Mouse (Mus musculus) gonadal fat pad, adult 2 months (tissue): ENCODE data around the gene Stx18. TPM values are rescaled to one million over a fixed set of nuclear protein-coding genes. Genes with fewer than 3 reads are reported as not detected.

Experiments used
- DNase-seq: peaks from one replicate; pipeline ENCODE4 v3.0.0-alpha.2; 2012; ENCODE audit warnings: low read depth
- polyA plus RNA-seq: library from polyadenylated mRNA; depleted of rRNA; stranded (reverse); fragments of >200 nt; gene quantifications from 2 replicates; pipeline ENCODE4 v1.2.3, GENCODE M21; 2012

Gene Stx18
- polyA plus RNA-seq, 1 experiment, result 25.0 TPM

DNA sequence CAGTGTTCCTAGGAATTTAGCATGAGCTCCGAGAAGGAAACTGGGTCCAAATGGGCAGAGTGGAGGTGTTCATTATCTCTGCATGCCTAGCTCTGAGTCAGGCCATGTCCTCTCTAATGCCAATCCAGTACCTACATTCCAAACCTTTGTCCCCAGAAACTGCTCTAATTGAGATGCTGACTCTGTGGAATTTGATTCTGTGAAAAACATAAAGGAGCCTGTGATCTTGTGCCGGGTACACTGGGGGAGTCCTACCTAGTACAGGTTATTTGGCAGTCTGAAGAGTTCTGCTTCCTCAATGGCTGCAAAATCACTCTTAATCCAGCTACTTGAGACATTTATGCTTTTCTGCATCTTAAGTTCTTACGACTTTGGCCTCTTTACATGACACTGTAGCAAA lies 40.0 kb downstream of the Stx18 start:
- DNase-seq, result no peak

DNA sequence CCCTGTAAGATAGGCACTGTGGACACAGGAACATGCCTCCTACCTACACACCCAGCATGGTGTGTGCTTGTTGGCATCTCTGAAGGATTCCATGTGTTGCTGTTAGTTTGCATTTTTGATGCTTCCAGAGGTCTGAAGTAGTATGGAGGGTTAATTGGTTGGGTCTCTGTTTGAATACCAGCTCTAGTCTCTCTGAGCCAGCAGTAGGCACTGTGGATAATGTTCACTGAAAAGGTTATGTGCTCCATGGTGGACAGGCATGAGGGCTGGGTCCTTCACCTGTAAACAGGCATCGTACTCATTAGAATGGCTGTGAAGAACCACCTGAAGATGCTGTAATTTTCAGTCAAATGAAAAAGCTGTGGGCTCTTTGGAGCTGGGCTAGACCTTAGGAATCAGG lies 41.9 kb downstream of the Stx18 start:
- DNase-seq, result no peak

DNA sequence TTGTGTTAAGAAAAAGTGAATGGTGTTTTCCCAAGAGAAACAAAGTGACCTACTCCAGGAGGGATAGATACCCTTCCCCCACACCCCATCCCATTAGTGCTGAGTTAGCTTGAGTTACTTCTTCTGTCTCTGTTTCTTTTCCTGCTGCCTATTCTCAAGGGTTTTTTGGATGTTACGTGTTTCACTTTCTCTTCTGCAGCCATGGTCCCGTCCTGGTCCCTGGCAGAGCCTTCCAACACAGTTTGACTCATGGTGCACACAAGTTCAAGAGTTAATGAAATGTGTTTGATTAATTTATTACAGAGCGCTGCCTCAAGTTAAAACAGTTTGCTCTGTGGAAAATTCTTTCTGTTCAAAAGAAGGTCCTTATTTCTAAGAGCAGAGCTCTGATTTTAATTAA lies 44.0 kb downstream of the Stx18 start:
- DNase-seq, result no peak

DNA sequence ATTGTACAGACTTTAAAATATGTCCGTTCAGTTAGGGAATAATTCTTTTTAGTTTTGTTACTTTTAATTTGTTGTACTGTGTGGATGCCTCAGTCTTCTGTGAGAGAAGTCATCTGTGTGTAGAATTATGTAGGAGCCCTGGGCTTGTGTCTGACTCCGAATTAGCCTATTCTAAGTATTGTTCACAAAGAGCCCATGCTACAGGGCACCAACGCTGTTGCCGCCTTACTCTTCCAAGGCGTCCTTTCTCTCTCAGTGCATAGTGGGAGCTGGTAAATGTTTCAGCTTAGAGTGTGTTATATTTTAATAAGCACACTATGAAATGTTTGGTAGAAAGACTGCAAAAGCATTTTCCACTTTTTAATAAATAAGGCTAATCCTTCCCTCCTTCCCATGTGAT lies 44.8 kb downstream of the Stx18 start:
- no peak for DNase-seq

DNA sequence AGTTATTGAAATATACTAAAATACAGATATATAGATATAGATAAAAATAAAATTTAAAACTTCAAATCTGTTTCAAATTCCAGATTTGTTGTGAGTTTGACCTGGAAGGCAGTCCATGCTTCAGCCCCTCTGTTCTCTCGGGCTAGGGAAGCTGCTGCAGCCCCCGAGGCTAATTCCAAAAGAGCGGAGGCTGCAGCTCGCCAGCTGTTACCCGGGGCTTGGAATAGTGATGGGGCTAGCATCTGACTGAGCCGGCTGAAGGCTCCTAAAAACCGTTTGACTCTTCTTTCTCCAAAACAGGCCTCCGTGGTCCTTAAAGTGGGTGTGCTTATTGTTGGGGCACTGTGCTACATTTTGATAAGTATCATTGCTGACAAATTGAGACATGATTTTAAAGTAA lies 46.1 kb downstream of the Stx18 start:
- DNase-seq, result no peak

DNA sequence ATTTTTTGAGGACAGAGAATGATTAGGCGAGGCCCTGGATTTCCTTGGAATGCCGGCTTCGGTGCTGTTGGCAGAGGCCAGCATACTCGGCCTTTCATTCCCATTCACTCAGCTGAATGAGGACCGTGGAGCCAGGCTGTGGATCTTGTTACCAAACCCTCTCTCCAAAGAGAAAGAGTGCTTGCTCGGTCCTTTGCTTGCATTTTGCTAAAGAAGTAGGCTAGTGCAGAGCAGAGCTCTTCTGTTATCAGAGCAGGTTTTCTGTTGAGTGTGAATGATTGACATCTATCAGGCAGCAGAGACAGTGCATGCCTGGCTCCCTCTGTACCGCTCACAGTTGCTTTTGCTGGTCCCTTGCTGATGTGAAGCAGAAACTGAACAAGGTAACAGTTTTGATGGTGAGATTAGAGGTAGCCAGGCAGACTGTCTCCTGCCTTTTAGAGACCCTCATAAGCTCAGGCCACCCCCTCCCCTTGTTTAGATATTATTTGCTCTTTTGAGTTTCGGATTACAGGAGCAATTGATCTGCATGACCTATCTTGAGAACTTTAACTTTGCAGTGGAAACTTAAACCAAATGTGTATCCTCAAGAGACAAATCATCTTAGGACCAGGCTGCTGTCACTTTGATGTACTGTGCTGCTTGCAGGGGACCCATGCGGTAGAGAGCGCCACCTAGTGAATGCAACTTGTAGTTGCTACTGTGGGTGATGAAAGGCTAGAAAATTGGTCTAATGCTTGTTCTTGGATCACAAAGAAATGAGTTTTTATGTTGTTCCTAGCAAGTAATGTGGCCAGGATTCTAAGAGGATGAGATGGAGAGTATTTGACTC lies 47.2 kb downstream of the Stx18 start:
- no peak for DNase-seq

DNA sequence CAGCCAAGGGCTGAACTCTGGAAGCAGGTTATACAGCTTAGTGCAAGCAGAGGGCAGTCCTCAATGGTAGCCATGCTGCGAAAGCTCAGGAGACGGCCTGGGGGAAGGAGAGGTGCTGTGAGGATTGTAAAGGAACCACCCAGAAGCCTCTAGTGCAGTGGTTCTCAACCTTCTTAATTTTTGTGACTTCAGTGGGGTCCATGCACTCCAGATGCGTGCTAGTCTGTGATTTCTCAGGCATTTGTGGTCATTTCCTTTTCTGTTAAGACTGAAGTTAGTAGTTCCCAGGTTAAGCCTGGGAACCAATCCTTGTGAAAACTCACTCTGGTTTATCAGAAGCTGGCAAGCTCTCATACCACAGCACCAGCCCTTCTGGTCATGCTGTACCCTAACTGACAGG lies 51.6 kb downstream of the Stx18 start:
- DNase-seq, result no peak

DNA sequence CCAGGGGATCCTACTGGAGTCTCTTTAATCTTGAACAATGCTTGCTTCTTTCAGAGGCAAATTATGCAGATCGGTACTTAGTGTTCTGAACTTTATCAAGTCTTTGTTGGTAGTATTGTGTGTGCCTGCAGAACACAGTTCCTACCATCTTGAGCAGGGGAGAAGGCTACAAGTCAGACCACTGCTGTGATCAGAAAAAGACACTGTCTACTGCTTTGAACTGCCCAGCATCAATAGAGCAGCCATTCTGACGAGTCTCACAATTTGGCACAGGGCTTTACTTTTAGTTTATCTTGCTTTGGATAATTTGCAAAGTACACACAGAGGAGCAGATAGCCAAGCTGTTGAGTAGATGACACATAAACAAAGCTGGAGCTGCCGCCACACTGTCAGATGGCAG lies 52.0 kb downstream of the Stx18 start:
- no peak for DNase-seq

DNA sequence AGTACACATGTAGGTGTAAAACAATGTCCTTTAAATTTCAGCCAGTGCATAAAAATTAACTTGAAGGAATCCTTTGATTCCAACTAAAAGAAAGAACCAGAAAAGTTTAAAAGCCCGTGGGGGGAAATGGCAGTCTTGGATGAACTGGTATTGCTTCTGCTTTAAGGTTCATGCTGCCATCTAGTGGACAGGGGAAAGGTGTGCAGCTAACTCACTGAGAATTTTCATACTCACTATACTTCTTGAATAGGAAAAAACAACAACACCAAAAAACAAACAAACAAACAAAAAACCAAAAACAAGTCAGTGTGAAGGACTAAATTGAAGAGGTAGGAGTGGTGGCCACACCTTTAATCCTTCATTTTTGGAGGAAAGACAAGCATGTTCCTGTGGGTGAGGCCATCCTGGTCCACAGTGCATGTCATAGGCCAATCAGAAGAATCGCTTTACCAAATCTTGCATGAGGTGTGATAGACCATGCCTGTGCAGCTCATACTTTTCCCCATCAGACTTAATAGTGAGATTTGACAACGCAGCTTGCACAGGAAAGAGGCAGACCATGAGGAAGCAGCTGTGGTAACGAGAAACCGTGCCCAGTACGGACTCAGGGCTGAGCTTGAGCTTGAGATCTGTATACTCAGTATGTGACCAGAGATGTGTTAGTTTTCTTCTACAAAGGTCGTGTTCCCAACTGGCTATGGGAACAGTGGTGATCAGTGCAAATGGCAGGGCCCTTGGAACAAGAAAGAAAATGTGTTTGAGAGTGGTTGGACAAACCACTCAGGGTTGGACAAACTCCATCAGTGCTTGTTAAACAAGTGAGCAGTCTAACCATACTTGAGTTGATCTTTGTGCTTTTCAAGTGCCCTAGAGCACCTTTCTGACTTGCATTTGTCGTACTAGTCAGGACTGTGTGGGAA lies 52.8 kb downstream of the Stx18 start:
- no peak for DNase-seq

DNA sequence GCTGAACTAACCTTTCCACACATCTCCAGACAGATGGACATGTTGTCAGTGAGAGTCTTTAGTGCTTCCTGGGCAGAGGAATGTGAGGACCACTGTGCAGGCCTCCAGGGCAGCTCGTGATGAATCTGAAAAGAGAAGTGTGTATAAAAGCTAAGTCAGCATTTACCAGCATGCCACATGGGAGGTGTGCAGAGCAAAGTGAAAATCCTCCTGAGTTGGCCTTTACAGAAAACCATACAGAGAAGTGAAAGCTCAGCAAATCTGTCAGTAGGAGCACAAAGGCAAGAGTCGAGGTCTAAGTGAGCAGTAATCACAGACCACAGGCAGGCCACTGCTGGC lies 53.4 kb downstream of the Stx18 start:
- DNase-seq, result no peak

DNA sequence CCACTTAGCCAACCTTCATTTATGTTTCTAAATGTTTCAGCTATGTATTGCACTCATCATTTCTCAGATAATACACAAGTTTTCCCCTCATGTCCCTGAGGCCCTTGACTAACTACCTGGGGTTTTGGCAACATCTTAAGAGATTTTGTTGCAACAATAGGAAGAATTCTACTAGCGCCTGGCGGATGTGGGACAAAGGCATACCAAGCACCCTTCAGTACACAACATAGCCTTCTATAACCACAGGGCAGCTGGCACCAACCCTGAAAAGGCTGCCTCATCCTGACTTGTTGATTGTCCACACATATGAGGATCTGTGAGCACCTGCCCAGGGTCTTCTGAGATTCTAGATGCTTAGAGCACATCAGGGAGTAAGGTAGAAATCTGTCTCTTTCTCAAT lies 55.8 kb downstream of the Stx18 start:
- DNase-seq, result no peak

DNA sequence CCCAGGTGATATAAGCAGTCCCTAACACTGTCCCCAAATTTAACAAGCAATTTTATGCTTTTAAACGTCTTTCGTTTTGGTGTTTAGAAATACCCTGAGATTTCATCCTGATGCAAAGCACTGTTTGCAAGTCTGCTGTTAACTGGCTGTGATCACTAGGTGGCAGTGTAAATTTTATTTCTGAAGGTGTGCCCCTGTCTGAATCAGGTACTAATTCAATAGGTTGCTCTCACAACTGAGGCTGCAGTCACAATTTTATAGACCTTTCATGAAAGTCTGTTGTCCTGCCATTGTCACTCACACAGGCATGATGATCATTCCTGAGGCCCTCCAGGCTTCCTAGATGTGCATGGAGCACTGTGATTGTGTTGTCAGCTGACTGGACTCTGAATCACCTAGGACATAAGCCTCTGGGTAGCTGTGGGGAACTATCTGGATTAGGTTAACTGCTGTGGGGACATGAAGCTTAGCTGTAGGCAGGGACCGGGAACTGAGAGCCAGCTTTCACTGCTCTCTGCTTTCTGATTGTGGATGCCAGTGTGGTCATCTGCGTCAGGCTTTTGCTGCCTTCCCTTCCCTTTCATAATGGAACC lies 59.1 kb downstream of the Stx18 start:
- DNase-seq, result no peak

DNA sequence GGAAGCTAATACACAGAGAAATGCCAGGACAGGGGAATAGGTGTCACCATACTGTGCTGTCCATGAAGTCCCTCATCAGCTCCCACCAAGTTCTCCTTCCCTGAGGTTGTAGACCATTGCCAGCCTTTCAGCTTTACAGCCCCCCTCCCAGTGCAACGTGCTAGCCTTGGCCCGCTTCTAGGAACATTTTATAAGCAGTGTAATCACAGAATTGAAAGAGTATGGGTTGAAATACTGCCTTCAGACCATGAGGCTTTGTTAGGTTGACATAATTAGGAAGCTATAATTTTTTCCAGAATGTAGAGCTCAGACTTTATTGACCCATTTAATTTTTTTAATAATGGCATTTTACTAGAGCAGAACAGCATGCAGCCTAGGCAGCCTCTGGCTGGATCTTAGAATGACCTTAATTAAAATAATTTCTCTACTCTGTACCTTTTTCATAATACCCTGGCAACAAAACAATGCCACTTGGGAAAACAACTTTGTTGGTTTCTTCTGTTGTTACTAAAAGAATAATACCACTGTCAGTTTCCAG lies 60.7 kb downstream of the Stx18 start:
- DNase-seq, result no peak

DNA sequence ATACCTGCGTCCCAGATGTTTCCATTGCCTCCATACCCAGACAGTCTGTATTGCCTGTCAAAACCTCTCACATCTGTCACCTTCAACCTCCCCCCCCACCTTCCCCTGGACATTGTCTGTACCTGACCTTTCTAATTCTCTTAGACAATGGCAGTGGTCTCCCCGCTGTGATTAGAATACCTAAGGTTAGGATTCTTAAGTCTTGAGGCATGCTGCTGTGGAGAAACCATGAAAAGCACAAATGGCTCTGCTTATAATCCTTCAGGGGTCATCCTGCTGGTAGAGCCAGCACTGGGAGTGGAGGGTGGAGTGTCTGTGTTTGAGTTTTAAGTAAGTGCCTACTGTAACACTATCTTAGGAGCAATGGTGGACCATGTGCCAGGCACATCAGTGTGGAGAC lies 64.4 kb downstream of the Stx18 start:
- DNase-seq, result no peak

DNA sequence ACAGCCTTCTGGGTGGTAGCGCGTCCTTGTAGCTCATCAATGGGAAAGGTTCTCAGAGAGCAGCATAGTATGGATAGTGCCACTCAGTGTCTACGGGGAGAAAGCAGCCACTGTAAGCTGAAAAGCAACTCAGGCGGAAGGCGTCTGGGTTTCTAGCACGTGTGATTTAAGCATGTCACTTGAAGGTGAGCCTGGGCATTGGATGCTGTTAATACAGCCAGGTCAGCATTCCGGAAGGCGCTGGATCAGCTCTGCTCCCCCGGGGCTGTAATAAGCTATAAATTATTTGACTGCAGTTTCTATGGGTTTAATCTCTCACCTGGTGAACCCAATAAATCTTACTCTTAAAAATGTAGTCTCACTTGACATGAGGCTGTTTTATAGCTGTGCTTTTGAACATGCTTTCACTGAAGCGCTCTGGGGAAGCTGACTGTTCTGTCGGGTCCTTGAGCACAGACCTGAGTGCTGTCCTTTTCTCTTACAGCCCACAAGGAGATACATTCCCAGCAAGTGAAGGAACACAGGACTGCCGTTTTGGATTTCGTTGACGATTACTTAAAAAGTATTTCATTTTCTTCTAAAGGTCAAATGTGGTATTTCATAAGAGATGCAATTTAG lies 67.6 kb downstream of the Stx18 start:
- no peak for DNase-seq

DNA sequence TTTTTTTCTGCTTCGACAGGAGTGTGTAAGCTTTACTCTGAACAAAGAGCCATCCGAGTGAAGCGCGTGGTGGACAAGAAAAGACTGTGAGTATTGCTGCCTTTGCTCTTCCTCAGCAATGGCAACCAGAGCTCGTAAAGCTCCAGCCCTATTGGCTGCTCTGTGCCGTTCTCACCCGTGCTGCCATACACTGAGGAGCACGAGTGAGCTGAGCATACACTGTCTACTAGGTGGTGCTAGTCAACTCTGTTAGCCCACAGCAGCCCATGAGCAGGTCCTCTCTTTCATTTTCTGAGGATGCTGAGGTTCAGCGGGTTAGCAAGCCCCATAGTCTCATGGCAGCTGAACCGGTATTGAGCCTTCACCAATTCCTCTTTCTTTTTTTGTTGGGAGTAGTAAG lies 68.3 kb downstream of the Stx18 start:
- no peak for DNase-seq

DNA sequence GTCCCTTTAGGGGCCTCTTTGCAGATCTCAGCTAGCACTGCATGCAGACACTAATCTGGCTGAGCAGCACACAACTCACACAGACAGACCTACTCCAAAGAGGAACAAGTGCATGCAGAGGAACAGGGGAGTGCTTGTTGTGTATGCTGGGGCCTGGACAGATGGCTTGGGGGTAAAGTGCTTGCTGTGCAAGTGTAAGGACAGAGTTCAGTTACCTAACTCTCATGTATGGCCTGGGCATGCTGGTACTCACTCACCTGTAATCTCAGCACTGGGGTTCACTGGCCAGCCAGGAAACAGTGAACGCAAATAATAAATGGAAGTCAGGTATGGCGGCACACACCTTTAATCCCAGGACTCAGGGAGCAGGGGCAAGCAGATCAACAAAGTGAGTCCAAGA lies 76.0 kb downstream of the Stx18 start:
- no peak for DNase-seq

DNA sequence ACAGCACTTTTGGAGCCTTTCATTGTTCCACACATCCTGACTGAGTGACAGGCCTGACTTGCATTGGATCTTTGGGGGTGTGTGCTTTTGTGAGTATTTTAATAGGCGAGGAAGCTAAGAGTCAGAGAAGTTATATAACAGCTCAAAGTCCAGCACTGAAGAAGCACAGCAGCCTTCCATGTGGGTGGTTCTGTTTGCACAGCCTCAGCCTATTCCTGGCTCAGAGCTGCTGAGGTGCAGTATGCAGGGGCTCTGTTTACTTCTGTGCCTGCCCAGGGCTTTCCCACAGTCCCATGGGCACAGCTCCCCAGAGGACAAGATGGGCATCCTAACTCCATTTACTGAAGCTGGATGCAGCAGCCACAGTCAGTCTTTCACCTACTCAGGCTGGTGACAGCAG lies 78.5 kb downstream of the Stx18 start:
- DNase-seq, result no peak

DNA sequence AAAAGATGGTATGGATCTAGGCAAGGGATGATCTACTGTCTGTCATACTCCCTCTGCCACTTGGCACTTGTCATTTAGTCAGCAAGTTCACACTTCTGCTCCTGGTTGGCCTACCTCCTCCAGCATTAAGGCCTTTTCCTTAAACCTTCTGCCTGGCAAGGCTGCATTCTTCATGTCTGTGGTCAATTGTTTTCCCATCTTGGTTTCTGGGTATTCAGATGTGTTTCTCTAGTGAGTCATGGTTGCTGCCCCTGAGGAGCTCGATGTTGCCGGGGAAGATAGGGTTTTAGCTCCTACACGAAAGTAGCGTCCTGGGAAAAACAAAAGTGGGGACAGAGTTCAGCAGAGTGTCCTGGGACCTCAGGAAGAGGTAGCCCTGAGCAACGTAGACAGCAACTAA lies 80.7 kb downstream of the Stx18 start:
- DNase-seq, result no peak

DNA sequence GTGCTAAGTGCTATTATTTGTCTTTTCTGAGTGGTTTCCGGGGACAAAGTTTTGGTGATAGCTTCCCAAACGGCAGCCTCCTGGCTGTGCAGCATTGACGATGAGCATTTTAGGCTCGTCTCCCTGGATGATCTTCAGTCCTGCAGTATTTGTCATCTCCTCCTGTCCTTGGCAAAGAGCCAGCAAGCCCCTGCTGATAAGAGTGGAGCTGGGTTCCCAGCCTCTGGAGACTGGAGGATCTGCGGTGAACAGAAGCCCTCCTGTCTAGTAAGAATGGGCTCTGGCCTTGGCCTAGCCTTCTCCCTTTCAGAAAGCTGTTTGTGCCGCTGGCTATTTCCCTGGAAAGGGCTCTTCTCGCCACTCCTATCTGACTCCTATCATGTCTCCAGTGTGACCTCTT lies 83.2 kb downstream of the Stx18 start:
- DNase-seq, result no peak

DNA sequence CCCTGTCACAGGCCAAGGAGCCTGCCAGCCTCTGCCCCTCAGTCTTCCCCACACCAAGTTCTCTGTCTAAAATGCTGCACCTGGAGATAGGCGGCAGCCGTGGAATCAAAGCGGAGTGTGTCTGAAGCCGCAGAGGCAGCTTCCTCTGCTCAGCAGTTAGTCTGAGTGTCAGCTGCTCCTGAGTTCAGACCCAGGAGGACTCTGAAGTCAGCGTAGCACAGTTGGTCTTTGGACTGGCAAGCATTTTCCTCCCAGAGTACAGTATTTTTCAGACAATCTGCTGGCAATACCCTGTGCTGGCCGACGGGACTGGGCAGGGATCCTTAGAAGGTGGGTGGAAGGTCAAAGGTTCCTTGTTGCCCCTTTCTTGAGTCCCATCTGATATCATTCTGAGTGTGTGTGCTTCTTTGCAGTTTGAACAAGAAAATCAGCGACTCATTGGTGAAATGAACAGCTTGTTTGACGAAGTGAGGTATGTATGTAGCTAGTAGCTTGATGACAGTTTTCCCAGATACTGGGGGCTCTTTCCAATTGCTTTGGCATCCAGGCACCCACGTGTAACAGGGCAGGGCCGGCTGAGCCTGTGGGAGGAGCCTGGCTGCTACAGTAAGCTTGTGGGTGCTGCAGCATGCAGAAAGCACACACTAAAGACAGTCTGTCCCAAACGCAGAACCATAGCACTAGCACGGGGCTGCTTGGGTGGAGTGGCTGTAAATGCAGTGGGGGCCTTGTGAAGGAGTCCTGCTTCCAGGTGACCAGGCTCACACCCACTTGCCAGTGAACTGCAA lies 88.2 kb downstream of the Stx18 start:
- no peak for DNase-seq
